Mouse (Mus musculus): ENCODE data around the gene Map3k4.

Map3k4 gene

DNA sequence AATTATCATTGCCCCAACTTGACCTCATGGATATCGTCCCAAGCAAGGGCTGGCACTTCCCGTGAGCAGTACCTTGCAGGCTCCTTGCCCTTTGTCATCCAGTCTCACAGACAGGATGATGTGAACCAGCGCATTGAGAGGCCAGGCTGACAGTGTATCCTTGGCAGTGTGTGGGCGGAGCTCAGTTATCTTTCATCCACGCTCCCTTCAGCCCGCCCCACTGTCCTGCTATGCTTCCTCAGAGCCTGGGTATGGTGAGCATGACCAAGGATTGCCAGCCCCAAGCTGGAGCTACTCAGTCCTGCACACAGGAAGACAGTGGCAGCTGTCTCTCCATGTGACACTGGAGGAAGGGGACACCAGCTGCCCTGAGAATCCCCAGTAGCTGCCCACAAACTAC is 102.4 kb downstream of the Map3k4 start:
- DNase-seq: no peak

- no peak for DNase-seq
Measured at GRCm38 (mm10) chr17:12213430-12213829, 105.2 kb downstream of the Map3k4 start.

GRCm38 (mm10) chr17:12212341-12212740 is 106.3 kb downstream of the Map3k4 start:
- DNase-seq: peak in 1 of 2 experiments; percentile 8

DNA sequence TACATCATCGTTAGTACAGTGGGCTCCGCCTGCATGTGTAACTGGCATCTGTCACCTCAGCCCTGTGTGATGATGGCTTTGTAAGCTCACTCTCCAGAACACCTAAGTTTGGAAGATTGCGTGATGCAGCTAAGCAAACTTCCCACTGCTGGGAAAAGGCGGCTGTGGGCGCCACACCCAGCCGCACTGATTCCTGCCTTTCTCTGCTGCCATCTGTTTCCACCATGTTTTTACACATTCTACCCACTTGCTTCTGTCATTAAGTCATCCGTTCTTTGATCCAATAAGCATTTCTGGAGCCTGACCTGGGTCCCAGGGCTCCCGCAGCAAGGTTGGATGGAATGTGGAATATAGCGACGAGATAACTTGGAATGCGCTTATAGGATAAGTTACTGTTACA is 106.7 kb downstream of the Map3k4 start:
- peak in 1 of 2 experiments; percentile 6 for DNase-seq

DNA sequence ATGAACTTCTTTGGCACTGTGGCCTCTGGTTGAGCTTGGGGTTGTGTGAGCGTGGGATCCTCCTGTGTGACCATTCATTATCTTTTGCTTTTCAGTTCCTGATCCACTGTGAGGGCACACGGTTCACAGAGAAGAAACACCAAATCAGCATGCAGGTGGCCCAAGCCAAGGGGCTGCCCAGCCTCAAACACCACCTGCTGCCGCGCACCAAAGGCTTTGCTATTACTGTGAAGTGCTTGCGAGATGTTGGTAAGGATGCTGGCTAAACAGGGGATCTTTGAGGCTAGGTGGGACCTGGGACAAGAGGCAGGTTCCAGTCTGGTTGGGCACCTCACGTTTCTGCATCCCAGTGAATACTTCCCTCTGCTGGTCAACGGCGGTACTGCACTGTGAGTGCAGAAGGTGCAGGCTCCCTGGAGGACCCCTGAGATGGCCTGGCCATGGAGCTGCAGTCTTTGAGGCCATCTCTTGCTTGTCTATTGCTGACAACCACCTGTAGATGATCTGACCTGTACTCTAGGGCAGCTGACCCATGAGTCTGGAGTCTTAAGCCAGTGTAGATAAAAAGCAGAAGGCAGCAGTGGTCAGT is 108.0 kb downstream of the Map3k4 start:
- DNase-seq: peak; percentile 92 to 95

DNA sequence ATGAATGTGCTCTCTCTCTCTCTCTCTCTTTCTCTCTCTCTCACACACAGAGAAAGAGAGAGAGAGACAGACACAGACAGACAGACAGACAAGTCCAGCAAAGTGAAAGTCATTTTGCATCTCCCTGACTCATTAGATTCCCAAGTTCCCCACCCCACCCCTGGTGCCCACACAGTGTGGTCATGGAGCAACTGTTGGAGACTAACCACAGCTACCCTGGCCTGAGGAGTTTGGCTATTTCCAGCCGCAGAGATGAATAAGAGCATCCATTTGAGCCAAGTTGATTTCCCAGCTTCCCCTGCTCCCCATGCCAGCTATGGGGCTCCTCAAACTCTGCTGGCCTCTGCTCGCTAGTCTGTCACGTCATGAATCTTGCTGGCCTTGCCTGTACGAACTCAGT is 109.1 kb downstream of the Map3k4 start:
- DNase-seq: no peak

DNA sequence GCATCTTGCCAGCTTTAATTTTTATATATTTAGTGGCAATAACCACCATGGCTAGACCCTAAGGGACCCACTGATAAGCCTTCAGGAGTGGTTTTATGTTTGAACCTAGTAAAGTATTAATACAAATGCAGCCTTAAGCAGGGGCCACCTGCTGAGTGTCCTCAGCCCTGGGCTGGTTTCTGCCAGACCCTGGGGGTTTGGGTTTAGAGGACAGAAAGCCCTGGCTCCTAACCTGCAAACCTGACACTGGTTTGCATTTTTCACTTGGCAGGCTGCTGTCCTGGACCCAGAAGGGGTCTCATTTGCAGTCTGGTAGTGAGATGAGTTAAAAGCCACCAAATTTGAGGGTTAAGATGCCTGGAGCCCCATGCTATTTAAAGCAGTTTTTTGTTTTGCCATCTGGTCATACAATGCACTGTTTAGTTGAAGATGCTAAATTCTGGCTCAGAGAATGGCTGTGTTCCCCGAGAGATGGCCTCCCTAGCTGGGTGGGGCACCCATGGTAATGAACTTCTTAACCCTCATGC is 111.5 kb downstream of the Map3k4 start:
- peak in 1 of 2 experiments; percentile 53 for DNase-seq

- DNase-seq: no peak
Measured at GRCm38 (mm10) chr17:12206248-12206647, 112.3 kb downstream of the Map3k4 start.

- no peak for DNase-seq
Measured at GRCm38 (mm10) chr17:12205694-12206075, 112.9 kb downstream of the Map3k4 start.

GRCm38 (mm10) chr17:12205015-12205693 is 113.4 kb downstream of the Map3k4 start:
- DNase-seq: peak in 1 of 2 experiments; percentile 47

GRCm38 (mm10) chr17:12204689-12205014 is 113.9 kb downstream of the Map3k4 start:
- DNase-seq: no peak

DNA sequence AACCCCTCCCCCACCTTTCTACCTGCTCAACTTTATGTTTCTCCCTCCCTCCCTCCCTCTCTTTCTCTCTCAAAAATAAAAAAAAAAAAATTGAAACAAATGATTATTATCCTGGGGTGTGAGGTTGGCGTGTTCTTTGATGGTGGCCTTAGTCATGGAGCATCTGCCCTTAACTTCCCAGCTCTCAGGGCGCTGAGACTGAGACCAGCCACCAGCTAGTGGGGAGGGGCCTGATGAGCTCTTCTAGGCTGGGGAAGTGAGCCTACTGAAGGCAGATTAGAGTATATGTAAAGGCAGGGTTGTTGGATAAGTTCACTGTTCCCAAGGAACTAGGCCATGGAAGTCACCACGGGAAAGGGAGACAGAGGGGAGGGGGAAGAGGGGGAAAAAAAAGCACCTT is 114.3 kb downstream of the Map3k4 start:
- DNase-seq: no peak

DNA sequence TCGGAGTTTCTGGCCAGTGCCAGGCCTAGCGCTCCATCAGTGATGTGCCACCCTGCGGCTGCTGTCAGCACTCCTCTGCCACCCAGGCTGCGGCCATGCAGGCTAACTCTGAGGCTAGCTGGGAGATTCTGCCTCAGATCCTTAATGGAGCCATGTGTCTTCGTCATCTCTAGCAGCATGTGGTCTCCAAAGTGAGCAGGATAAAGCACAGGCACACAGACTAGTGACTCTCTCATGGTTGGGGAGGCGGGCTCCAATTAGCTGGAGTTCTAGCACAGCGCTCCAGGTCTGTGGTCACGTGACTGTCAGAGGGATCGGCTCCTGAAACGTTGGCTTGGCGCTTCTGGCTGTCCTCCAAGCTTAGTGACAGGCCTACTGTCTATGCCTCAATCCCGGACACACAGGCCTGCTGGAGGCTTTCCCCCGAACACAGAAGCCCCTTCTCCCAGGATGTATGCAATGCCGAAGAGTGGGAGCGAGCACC is 115.1 kb downstream of the Map3k4 start:
- DNase-seq: peak; percentile 66 to 78

DNA sequence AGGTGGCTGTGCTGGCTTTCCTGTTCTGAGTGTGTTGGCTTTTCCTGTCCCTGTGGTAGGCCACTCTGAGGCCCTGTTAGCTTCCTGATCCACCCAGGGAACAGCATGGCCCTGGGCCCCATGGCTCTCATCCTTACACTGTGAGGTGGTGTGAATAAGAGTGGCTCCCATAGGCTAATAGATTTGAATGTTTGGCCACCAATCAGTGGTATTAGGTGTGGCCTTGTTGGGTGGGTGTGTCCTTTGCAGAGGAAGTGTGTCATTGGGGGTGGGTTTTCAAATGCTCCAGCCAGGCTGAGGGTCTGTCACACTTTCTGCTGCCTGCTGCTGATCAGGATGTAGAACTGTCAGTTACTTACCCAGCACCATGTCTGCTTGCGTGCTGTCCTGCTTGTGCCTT is 117.5 kb downstream of the Map3k4 start:
- DNase-seq: no peak

DNA sequence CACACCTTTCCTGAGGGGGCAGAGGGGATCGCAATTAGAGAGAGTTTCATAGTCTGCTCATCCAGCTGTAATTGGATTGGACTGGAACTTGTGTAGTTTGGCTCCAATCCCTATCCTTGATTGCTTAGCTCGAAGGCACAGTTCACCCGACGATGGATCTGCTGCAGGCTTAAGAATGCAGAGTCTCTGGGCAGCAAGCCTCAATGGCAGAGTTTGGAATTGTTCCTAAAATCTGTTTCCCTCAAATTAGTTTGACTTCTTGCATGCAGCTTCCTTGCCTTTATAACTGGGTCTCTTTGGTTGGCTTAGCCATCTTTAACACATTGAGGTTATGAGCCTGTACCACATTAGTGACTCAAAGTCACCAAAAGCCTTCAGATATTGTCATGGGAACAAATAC is 118.7 kb downstream of the Map3k4 start:
- DNase-seq: no peak

GRCm38 (mm10) chr17:12195604-12196003 is 123.0 kb downstream of the Map3k4 start:
- DNase-seq: no peak

- no peak for DNase-seq
Measured at GRCm38 (mm10) chr17:12195137-12195536, 123.5 kb downstream of the Map3k4 start.

DNA sequence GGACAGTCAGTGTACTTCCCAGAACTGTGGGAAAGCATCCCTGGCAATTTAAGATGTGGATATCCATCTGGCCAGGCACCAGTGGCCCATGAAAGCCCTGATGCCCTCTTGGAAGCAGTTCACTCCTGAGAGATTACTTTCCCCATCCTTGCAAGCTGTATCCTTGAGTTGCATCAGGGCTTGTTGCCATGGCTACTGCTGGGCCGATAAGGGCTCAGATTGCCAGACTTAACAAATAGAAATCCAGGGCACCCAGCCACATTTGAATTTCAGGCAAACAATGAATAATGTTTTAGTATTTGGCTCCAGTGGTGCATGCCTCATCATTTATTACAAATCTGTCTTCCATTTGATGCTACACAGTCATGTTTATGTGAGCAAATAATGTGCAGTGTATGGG is 130.8 kb downstream of the Map3k4 start:
- DNase-seq: no peak

- no peak for DNase-seq
Measured at GRCm38 (mm10) chr17:12186341-12186740, 132.3 kb downstream of the Map3k4 start.

GRCm38 (mm10) chr17:12185855-12186254 is 132.7 kb downstream of the Map3k4 start:
- no peak for DNase-seq

GRCm38 (mm10) chr17:12184283-12184682 is 134.3 kb downstream of the Map3k4 start:
- DNase-seq: no peak

DNA sequence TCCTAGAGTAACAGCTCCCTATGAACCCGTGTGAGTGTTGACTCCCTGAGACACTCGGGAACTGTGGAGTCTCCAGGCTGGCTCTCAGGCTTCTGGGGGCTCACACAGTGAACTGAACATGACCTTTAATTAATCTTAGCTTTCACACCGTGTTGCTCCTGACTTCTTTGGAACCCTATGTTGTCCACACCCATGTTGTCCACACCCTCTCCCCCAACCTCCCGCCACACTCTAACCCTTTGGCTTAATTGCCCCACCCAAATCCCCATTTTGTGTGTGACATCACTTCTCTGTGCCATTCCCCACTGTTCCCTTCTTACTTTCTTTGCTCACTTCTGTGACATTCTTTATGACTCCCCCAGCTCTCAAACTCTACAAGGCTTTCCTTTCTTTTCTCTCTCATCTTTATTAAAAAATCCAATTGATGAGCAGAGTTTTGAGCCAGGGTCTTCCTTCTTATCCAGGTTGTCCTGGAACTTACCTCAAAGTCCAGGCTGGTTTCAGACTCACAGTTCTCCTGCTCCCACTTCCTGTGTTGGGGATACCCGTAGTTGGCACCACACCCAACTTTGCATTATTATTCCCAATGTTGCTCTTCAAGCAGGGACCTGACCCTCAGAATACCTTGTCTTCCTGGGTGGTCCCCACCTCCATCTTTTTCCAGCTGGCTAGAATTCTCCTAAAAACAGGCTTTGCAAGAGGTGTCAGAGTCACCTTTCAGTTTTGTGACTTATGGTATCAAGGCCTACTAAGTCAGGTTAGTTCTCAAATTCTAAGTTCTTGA is 135.7 kb downstream of the Map3k4 start:
- DNase-seq: no peak

DNA sequence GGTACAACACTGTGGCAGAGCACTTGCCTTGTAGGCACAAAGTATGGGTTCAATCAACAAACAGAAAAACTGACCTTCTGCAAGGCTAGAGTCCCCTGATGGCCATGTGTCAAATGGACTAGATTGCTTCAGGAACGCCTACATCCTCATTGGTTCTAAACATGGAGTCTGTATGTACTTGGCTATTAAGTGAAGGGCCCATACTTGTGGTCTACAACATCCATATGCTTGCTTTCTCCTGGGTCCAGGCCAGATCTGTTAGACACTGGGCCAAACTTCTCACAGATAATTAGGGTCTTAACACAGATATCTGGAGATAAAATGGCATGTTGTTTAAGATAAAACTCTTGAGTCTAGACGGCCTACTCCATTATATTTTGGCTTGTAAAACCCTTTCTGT is 138.8 kb downstream of the Map3k4 start:
- no peak for DNase-seq

DNA sequence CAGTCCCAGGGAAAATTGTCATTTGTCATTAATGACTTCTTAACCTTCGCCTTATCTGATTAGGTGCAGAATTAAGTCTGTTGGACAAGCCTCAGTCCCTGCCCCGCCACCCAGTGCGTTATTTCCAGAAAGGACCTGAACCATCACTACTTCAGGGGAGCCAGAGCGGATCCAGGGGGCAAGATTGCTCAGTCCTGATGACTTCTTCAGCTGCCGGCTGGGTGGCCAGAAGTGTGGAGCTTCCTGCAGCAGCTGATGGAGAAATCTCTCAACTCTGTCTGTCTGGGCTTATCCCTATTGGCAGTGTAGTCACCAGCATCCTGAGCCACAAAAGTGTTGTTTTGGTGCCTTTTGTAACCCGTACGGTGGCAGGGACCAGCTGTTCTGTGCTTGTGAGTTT is 139.3 kb downstream of the Map3k4 start:
- no peak for DNase-seq
